Mouse (Mus musculus): ENCODE measurements at regions not wholly inside any gene's neighbourhood (a gene's known extent, or its start where the extent isn't known, plus 50 kb on each side); places are given as distances from the start of the nearest gene placed in this dataset.

DNA sequence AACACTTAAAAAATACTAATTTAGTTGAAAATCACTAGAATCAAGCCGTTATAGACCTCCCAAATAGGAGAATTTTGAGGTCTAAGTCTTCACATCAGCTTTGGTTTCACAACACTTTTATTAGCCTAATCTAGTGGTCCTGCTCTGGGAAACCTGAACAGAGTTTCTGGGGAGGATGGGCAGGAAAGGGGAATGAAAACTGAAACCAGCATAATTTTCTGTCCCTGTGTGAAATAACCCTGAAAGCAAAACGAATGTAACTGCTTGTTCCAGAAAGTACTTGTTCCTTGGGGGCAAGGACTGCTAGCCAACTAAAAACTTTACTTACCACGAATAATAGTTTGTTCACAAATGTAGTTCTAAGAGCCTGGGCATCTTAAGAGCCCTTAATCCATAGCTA, 508.0 kb upstream of the Cited2 start:
- TF ChIP-seq GATA1 (IDR thresholded peaks at IDR 0.05; ENCODE audit: borderline replicate concordance, low read length) (no peak), FLI1 (IDR thresholded peaks at IDR 0.05; ENCODE audit: low read length) (no peak)
- Histone ChIP-seq H3K4me1 (peaks cover 4% of the 10 kb centered on the region; the same call in 1 of the 2 replicates), H3K36me3 (replicated peaks; ENCODE audit: low read length) (no peaks in the 10 kb centered on the region), H3K27me3 (replicated peaks) (no peaks in the 10 kb centered on the region), H3K4me3 (replicated peaks) (no peak overlapping the region), H3K9me3 (no peaks in the 10 kb centered on the region)

DNA sequence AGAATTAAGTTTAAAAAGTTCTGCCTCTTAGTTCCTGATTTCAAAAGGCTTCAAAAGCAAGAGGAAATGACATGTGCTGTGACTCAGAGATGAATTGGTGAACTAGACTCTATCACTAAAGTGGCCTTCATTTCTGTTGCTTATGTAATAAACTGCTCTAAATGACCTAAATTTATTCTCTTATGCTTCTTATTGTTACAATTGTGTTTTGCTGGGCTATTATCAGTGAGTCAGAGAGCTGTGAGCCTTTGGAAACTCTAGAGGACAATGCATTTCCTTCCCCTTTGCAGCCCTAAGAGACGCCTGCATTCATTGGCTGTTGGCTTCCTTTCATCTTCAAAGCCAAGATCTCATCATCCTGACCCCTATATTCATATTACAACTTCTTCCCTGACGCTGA, 501.5 kb upstream of the Cited2 start:
- no peaks in the 10 kb centered on the region for H3K9me3 ChIP-seq
- peaks cover 21% of the 10 kb centered on the region for H3K4me1 ChIP-seq
- H3K36me3 ChIP-seq (replicated peaks; ENCODE audit: low read length): no peaks in the 10 kb centered on the region
- no peaks in the 10 kb centered on the region for H3K27me3 ChIP-seq (replicated peaks)
- no peak overlapping the region for H3K4me3 ChIP-seq (replicated peaks)
- TF ChIP-seq GATA1 (IDR thresholded peaks at IDR 0.05; ENCODE audit: borderline replicate concordance, low read length) (no peak), FLI1 (IDR thresholded peaks at IDR 0.05; ENCODE audit: low read length) (no peak)

DNA sequence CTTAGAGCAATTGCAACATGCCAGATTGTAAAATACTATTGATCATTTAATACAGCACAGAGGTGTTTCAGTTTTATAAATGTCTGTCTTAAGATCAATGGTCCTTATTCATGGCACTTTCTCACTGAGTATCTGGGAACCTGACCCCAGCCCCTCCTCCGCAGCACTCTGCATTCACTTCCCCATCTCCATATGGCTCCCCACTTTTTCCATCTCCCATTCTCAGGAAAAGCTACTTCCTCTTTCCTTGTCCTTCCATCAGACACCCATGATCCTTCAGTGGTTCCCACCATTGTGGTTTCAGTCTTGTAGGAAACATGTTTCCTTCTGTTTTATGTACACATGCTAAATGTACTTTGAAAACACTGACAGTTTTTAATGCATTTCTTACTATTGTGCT, 497.3 kb upstream of the Cited2 start:
- Histone ChIP-seq H3K9me3 (no peaks in the 10 kb centered on the region), H3K4me1 (peaks cover 37% of the 10 kb centered on the region), H3K36me3 (replicated peaks; ENCODE audit: low read length) (no peaks in the 10 kb centered on the region), H3K4me3 (replicated peaks) (no peak overlapping the region), H3K27me3 (replicated peaks) (no peaks in the 10 kb centered on the region)
- TF ChIP-seq GATA1 (IDR thresholded peaks at IDR 0.05; ENCODE audit: borderline replicate concordance, low read length) (no peak), FLI1 (IDR thresholded peaks at IDR 0.05; ENCODE audit: low read length) (no peak)

DNA sequence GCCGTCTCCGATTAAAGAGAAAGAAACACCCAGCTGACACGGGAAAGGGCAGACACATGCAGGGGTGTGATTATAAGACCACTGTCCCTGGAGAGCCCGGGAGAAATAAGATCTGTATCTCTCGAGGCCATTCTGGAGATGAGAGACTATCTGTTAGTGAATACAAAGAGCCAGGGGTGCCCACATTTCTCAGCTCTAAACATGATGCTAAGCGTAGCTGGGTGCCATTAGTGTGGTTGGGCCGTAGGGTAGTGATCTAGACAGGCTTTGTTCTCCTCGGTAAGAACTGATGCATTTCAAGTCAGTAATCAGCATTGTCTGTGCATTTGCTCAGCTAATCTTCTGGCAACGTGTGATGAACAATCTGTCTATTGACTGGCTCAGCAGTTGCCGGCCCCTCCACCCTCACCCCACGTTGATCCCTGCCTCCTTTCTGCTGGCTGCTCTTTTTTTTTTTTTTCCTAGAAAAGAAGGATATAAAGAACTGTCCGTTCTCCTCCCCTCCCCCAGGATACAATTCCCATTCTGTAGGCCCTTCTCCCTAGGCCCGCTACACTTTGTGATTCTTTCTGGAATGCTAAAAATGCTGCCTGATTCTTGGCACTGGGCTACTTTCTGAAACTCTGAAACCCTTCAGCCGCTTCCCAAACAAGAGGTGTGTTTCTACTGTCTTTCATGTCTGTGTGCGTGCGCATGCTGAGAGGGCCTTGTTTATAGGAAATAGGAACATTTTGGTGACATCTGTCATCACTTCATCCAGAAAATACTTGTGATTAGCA, 492.8 kb upstream of the Cited2 start:
- Histone ChIP-seq H3K4me1 (peaks cover 30% of the 10 kb centered on the region), H3K4me3 (replicated peaks) (no peak overlapping the region), H3K9me3 (no peaks in the 10 kb centered on the region), H3K27me3 (replicated peaks) (no peaks in the 10 kb centered on the region), H3K36me3 (replicated peaks; ENCODE audit: low read length) (no peaks in the 10 kb centered on the region)
- TF ChIP-seq FLI1 (IDR thresholded peaks at IDR 0.05; ENCODE audit: low read length) (no peak), GATA1 (IDR thresholded peaks at IDR 0.05; ENCODE audit: borderline replicate concordance, low read length) (no peak)

DNA sequence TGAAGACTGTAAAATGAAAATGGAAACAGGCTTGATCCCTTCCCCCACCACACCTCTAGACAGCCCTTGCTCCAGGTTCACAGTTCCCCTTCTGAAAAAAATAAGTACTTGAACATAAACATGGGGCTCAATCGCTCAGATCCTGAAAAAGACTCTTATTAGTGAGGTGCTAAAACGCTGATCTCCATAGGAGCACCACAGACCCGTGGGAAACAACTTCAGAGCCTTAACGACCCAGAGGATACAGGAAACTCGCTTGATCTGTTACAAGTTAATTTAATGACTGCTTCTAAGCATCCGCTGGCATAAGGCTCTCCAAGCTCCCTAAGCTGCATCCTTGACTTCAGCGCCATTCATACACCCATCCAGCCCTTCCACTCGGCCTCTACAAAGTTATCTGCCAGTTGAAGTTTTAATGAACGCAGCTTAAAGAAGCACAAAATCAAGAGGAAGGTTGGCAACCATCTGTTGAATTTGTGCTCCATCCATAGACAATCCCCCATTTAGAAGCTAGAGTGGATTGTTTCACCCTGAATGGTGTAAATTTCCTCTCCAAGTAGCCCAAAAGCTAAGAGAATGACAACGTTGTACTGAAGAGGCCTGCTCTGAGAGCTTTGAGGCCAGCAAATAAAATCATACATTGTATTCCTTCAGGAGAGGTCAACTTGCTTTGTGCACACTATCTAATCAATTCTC, 486.9 kb upstream of the Cited2 start:
- no peak for TF ChIP-seq FLI1 (IDR thresholded peaks at IDR 0.05; ENCODE audit: low read length)
- TF ChIP-seq GATA1 (IDR thresholded peaks at IDR 0.05; ENCODE audit: borderline replicate concordance, low read length): no peak
- peaks cover 11% of the 10 kb centered on the region; the same call in 1 of the 2 replicates for H3K4me1 ChIP-seq
- H3K27me3 ChIP-seq (replicated peaks): no peaks in the 10 kb centered on the region
- H3K4me3 ChIP-seq (replicated peaks): no peak overlapping the region
- no peaks in the 10 kb centered on the region for H3K9me3 ChIP-seq
- no peaks in the 10 kb centered on the region for H3K36me3 ChIP-seq (replicated peaks; ENCODE audit: low read length)

- TF ChIP-seq FLI1 (IDR thresholded peaks at IDR 0.05; ENCODE audit: low read length): no peak
- no peak for TF ChIP-seq GATA1 (IDR thresholded peaks at IDR 0.05; ENCODE audit: borderline replicate concordance, low read length)
- H3K4me3 ChIP-seq (replicated peaks): no peak overlapping the region
- peaks cover 11% of the 10 kb centered on the region; the same call in 1 of the 2 replicates for H3K4me1 ChIP-seq
- H3K36me3 ChIP-seq (replicated peaks; ENCODE audit: low read length): no peaks in the 10 kb centered on the region
- H3K9me3 ChIP-seq: no peaks in the 10 kb centered on the region
- H3K27me3 ChIP-seq (replicated peaks): no peaks in the 10 kb centered on the region
Observed at GRCm38 (mm10) chr10:17236761-17237160, 486.3 kb upstream of the Cited2 start.

GRCm38 (mm10) chr10:17237463-17237862, 485.6 kb upstream of the Cited2 start:
- H3K4me3 ChIP-seq (replicated peaks): no peak overlapping the region
- no peak for TF ChIP-seq FLI1 (IDR thresholded peaks at IDR 0.05; ENCODE audit: low read length)
- no peak for TF ChIP-seq GATA1 (IDR thresholded peaks at IDR 0.05; ENCODE audit: borderline replicate concordance, low read length)
- H3K36me3 ChIP-seq (replicated peaks; ENCODE audit: low read length): no peaks in the 10 kb centered on the region
- H3K4me1 ChIP-seq: peaks cover 7% of the 10 kb centered on the region; the same call in 1 of the 2 replicates
- no peaks in the 10 kb centered on the region for H3K9me3 ChIP-seq
- H3K27me3 ChIP-seq (replicated peaks): no peaks in the 10 kb centered on the region

GRCm38 (mm10) chr10:17237918-17238850, 484.8 kb upstream of the Cited2 start:
- peaks cover 7% of the 10 kb centered on the region; the same call in 1 of the 2 replicates for H3K4me1 ChIP-seq

DNA sequence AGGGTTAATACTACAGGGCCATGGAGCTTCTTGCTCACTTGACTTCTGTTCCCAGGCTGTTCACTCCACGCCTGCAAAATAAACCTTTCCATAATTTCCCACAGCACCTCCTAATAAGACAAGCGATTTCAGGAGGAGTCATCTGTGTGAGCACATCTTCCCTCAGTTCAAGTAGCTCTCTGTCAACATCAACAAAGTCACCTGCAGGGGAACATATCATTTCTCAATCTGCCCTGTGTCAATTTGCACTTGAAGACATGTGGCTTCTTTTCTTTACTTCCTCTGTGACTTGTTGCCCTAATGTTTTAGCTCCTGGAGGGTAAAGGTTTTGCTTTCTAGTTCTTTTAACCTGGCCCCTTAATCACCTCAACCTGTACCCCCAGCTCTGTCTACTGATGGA, 474.7 kb upstream of the Cited2 start:
- H3K4me3 ChIP-seq (replicated peaks): no peak overlapping the region
- no peaks in the 10 kb centered on the region for H3K27me3 ChIP-seq (replicated peaks)
- H3K9me3 ChIP-seq: no peaks in the 10 kb centered on the region
- TF ChIP-seq GATA1 (IDR thresholded peaks at IDR 0.05; ENCODE audit: borderline replicate concordance, low read length) (no peak), FLI1 (IDR thresholded peaks at IDR 0.05; ENCODE audit: low read length) (no peak)
- peaks cover 3% of the 10 kb centered on the region for H3K36me3 ChIP-seq (replicated peaks; ENCODE audit: low read length)
- H3K4me1 ChIP-seq: no peaks in the 10 kb centered on the region

More at GRCm38 (mm10) chr10:17237918-17238850, 484.8 kb upstream of the Cited2 start:
- no peaks in the 10 kb centered on the region for H3K27me3 ChIP-seq (replicated peaks)
- H3K36me3 ChIP-seq (replicated peaks; ENCODE audit: low read length): peaks cover 4% of the 10 kb centered on the region
- no peak for TF ChIP-seq FLI1 (IDR thresholded peaks at IDR 0.05; ENCODE audit: low read length)
- TF ChIP-seq GATA1 (IDR thresholded peaks at IDR 0.05; ENCODE audit: borderline replicate concordance, low read length): no peak
- peaks cover 4% of the 10 kb centered on the region; the same call in 1 of the 2 replicates for H3K9me3 ChIP-seq
- H3K4me3 ChIP-seq (replicated peaks): no peak overlapping the region

Measured in megakaryocyte, embryonic 14.5 days (primary cell).